Mouse (Mus musculus) hindbrain, embryonic 11.5 days (tissue): ENCODE measurements around the gene Klf16. TPM values are rescaled to one million over a fixed set of nuclear protein-coding genes. Genes with fewer than 3 reads are reported as not detected.

Source experiments
- ATAC-seq: fragments of 200-750 bp; cut with Nextera tagmentation; 2 replicates; pipeline ENCODE4 v1.8.0; 2017; ENCODE audit warnings: mild to moderate bottlenecking, moderate TSS enrichment, moderate library complexity; ENCODE audit not compliant: low FRiP score
- DNase-seq: peaks from one replicate; pipeline ENCODE4 v3.0.0-alpha.2; 2015; ENCODE audit warnings: low spot score
- H3K27ac ChIP-seq: fragments of 300-500 bp; sonication (generic); 2 replicates; pipeline ENCODE4 v1.5.1; 2014; ENCODE audit warnings: mild to moderate bottlenecking, low read depth, low read length
- H3K27me3 ChIP-seq: fragments of 300-500 bp; sonication (generic); 2 replicates; pipeline ENCODE4 v1.6.1; 2014; ENCODE audit warnings: mild to moderate bottlenecking, low read length, moderate library complexity, mixed read lengths; ENCODE audit not compliant: control insufficient read depth, insufficient read depth
- H3K36me3 ChIP-seq: fragments of 300-500 bp; sonication (generic); 2 replicates; pipeline ENCODE4 v1.6.1; 2014; ENCODE audit warnings: mild to moderate bottlenecking, low read length, moderate library complexity, mixed read lengths; ENCODE audit not compliant: control insufficient read depth, insufficient read depth
- H3K4me1 ChIP-seq: fragments of 300-500 bp; sonication (generic); replicated peaks from 2 replicates; pipeline ENCODE4 v1.6.1; 2014; ENCODE audit warnings: low read length, mixed read lengths; ENCODE audit not compliant: control insufficient read depth, insufficient read depth
- H3K4me2 ChIP-seq: fragments of 300-500 bp; sonication (generic); replicated peaks from 2 replicates; pipeline ENCODE4 v1.6.1; 2014; ENCODE audit warnings: mild to moderate bottlenecking, low read depth, low read length
- H3K4me3 ChIP-seq: fragments of 300-500 bp; sonication (generic); 2 replicates; pipeline ENCODE4 v1.5.1; 2014; ENCODE audit warnings: low read depth, low read length
- H3K9ac ChIP-seq: fragments of 300-500 bp; sonication (generic); 2 replicates; pipeline ENCODE4 v1.6.1; 2014; ENCODE audit warnings: low read depth, low read length
- H3K9me3 ChIP-seq: fragments of 300-500 bp; sonication (generic); 2 replicates; pipeline ENCODE4 v1.6.1; 2016; ENCODE audit warnings: low read length; ENCODE audit not compliant: control insufficient read depth
- WGBS: fragments of 180-500 bp; shearing (Covaris S2); extraction: QIAGEN DNeasy Blood & Tissue Kit; methylation state at CpG from one replicate; pipeline ENCODE4 v1.1.7; 2014; 5-methylcytosine and 5-hydroxymethylcytosine counted together
- polyA plus RNA-seq: library from polyadenylated mRNA; unstranded; fragments of >200 nt; fragmentation: Nextera tagmentation; extraction: Ambion mirVana; gene quantifications from 2 replicates; pipeline ENCODE4 v1.2.1, GENCODE M21; 2014

Klf16 gene
- polyA plus RNA-seq, 1 experiment from 2014 or later: 4.2 TPM

- no peak overlapping the region for H3K9ac ChIP-seq
- H3K4me1 ChIP-seq: peaks cover 6% of the 10 kb centered on the region
- DNase-seq (no peak), ATAC-seq (no peak)
- WGBS: 88% methylated on average over 9 of the region's 9 CpGs
- H3K27ac ChIP-seq: no peak overlapping the region
- H3K9me3 ChIP-seq: no peaks in the 10 kb centered on the region
- H3K4me2 ChIP-seq: no peak overlapping the region
- no peaks in the 10 kb centered on the region for H3K27me3 ChIP-seq
- H3K36me3 ChIP-seq: no peaks in the 10 kb centered on the region
- no peak overlapping the region for H3K4me3 ChIP-seq
Observed at GRCm38 (mm10) chr10:80620365-80620764, 43.2 kb upstream of the Klf16 start.

GRCm38 (mm10) chr10:80619465-80620244, 42.5 kb upstream of the Klf16 start:
- peaks cover 2% of the 10 kb centered on the region; the same call in 1 of the 2 replicates for H3K36me3 ChIP-seq
- peaks cover 6% of the 10 kb centered on the region for H3K4me1 ChIP-seq
- no peak overlapping the region for H3K4me3 ChIP-seq
- 33% methylated on average over 8 of the region's 8 CpGs for WGBS
- no peak overlapping the region for H3K4me2 ChIP-seq
- no peak overlapping the region for H3K9ac ChIP-seq
- DNase-seq: no peak
- no peak overlapping the region for H3K27ac ChIP-seq
- no peak for ATAC-seq
- H3K9me3 ChIP-seq: no peaks in the 10 kb centered on the region
- no peaks in the 10 kb centered on the region for H3K27me3 ChIP-seq

- Histone ChIP-seq H3K27me3 (no peaks in the 10 kb centered on the region), H3K9ac (no peak overlapping the region), H3K27ac (no peak overlapping the region), H3K4me3 (no peak overlapping the region), H3K4me1 (no peaks in the 10 kb centered on the region), H3K4me2 (no peak overlapping the region), H3K36me3 (peaks cover 2% of the 10 kb centered on the region; the same call in 1 of the 2 replicates), H3K9me3 (no peaks in the 10 kb centered on the region)
- WGBS: 83% methylated on average over 9 of the region's 9 CpGs
- DNase-seq: no peak
- ATAC-seq: no peak
Observed at GRCm38 (mm10) chr10:80618181-80618580, 41.1 kb upstream of the Klf16 start.

GRCm38 (mm10) chr10:80614351-80614750, 37.2 kb upstream of the Klf16 start:
- 95% methylated on average over 6 of the region's 6 CpGs for WGBS
- H3K9me3 ChIP-seq: no peaks in the 10 kb centered on the region
- no peak overlapping the region for H3K27ac ChIP-seq
- no peak overlapping the region for H3K4me3 ChIP-seq
- ATAC-seq (no peak), DNase-seq (no peak)
- no peak overlapping the region for H3K4me2 ChIP-seq
- H3K4me1 ChIP-seq: no peaks in the 10 kb centered on the region
- H3K36me3 ChIP-seq: peaks cover 2% of the 10 kb centered on the region; the same call in 1 of the 2 replicates
- H3K9ac ChIP-seq: no peak overlapping the region
- H3K27me3 ChIP-seq: no peaks in the 10 kb centered on the region

GRCm38 (mm10) chr10:80613821-80614220, 36.7 kb upstream of the Klf16 start:
- H3K9ac ChIP-seq: no peak overlapping the region
- H3K9me3 ChIP-seq: no peaks in the 10 kb centered on the region
- ATAC-seq (no peak), DNase-seq (no peak)
- H3K36me3 ChIP-seq: peaks cover 4% of the 10 kb centered on the region; the same call in 1 of the 2 replicates
- WGBS: 86% methylated on average over 3 of the region's 3 CpGs
- no peak overlapping the region for H3K27ac ChIP-seq
- H3K4me3 ChIP-seq: no peak overlapping the region
- no peak overlapping the region for H3K4me2 ChIP-seq
- no peaks in the 10 kb centered on the region for H3K4me1 ChIP-seq
- H3K27me3 ChIP-seq: no peaks in the 10 kb centered on the region

GRCm38 (mm10) chr10:80611905-80612304, 34.8 kb upstream of the Klf16 start:
- DNase-seq (no peak), ATAC-seq (no peak)
- Histone ChIP-seq H3K4me3 (no peak overlapping the region), H3K4me2 (no peak overlapping the region), H3K27me3 (no peaks in the 10 kb centered on the region), H3K4me1 (no peaks in the 10 kb centered on the region), H3K27ac (no peak overlapping the region), H3K9ac (no peak overlapping the region), H3K36me3 (peaks cover 11% of the 10 kb centered on the region), H3K9me3 (no peaks in the 10 kb centered on the region)
- 89% methylated on average over 3 of the region's 3 CpGs for whole genome bisulfite sequencing

- H3K36me3 ChIP-seq: peaks cover 17% of the 10 kb centered on the region
- no peaks in the 10 kb centered on the region for H3K4me1 ChIP-seq
- no peaks in the 10 kb centered on the region for H3K9me3 ChIP-seq
- 82% methylated on average over 4 of the region's 4 CpGs for WGBS
- no peak overlapping the region for H3K27ac ChIP-seq
- H3K4me3 ChIP-seq: no peak overlapping the region
- H3K27me3 ChIP-seq: no peaks in the 10 kb centered on the region
- peak; percentile 75 for DNase-seq
- no peak for ATAC-seq
- H3K4me2 ChIP-seq: no peak overlapping the region
- H3K9ac ChIP-seq: no peak overlapping the region
Observed at GRCm38 (mm10) chr10:80611024-80611423, 33.9 kb upstream of the Klf16 start.

- no peak for ATAC-seq
- WGBS: 91% methylated on average over 9 of the region's 9 CpGs
- no peak overlapping the region for H3K9ac ChIP-seq
Observed at GRCm38 (mm10) chr10:80610116-80610785, 33.1 kb upstream of the Klf16 start.

More at GRCm38 (mm10) chr10:80610116-80610785, 33.1 kb upstream of the Klf16 start:
- H3K4me3 ChIP-seq: no peak overlapping the region
- no peak overlapping the region for H3K4me2 ChIP-seq
- no peaks in the 10 kb centered on the region for H3K9me3 ChIP-seq
- H3K27me3 ChIP-seq: no peaks in the 10 kb centered on the region
- no peaks in the 10 kb centered on the region for H3K4me1 ChIP-seq
- H3K36me3 ChIP-seq: peaks cover 17% of the 10 kb centered on the region
- DNase-seq: no peak
- no peak overlapping the region for H3K27ac ChIP-seq
